Mouse (Mus musculus) layer of hippocampus, adult 2 months (tissue): Measurements from ENCODE around the gene Olfr724. TPM values are rescaled to one million over a fixed set of nuclear protein-coding genes. Genes with fewer than 3 reads are reported as not detected.
"Not testable (repeated sequence)": the region's sequence is repeated elsewhere in the genome, so short reads cannot be mapped to it uniquely, and the experiment has no call there.

ENCODE experiments used
- DNase-seq, 2 experiments: peaks; one replicate each; pipeline ENCODE4 v3.0.0; 2022; ENCODE audit warnings: low spot score in 2 of 2
- H3K27ac ChIP-seq: fragments of 200-600 bp; 2 replicates; pipeline ENCODE4 v1.8.1; 2022
- H3K4me3 ChIP-seq: fragments of 200-600 bp; 2 replicates; pipeline ENCODE4 v1.8.1; 2022; ENCODE audit warnings: mild to moderate bottlenecking
- CTCF ChIP-seq: fragments of 200-600 bp; conservative IDR thresholded peaks from 2 replicates; pipeline ENCODE4 v1.8.1; 2022; ENCODE audit warnings: antibody characterized with exemption, mild to moderate bottlenecking, moderate library complexity
- long read RNA-seq, 2 experiments: library from polyadenylated mRNA; stranded (forward); transcript quantifications; one replicate each; pipeline ENCODE4 v2.0.0; 2021; ENCODE audit warnings: borderline mapping rate in 2 of 2
- total RNA-seq, 2 experiments: library from RNA; stranded (reverse); gene quantifications; 2 replicates each; pipeline ENCODE4 v1.2.3; 2021

Gene Olfr724
- total RNA-seq = not detected
- long read RNA-seq, experiment 1 = 0 reads
- long read RNA-seq, experiment 2 = 0 reads

- not testable (repeated sequence) for H3K4me3 ChIP-seq, H3K27ac ChIP-seq, DNase-seq
Measured at GRCm38 (mm10) chr14:49963174-49963573, at the start of gene Olfr724. Gene Olfr724, minus strand, starts transcription at chr14:49963274.

GRCm38 (mm10) chr14:49955890-49956289, 7.2 kb downstream of the Olfr724 start:
- no peak overlapping the region for H3K27ac ChIP-seq
- H3K4me3 ChIP-seq = no peak overlapping the region
- no peak for DNase-seq
- TF ChIP-seq CTCF = no peak

- not testable (repeated sequence) for DNase-seq, H3K27ac ChIP-seq, H3K4me3 ChIP-seq
Measured at GRCm38 (mm10) chr14:49931687-49932086, 31.4 kb downstream of the Olfr724 start, which contains the start of gene Olfr723. Gene Olfr723, minus strand, starts transcription at chr14:49931787.

Other genes starting within 250 kb of the Olfr724 start
- 10 to 100 TPM; 26.3 to 29.0 TPM for gene Armh4, start 179.9 kb downstream of the Olfr724 start, total RNA-seq
- gene Olfr722, start 61.3 kb downstream of the Olfr724 start, total RNA-seq = not detected
- gene Olfr723, start 31.5 kb downstream of the Olfr724 start, total RNA-seq = not detected
- not detected for gene Olfr725, start 77.1 kb upstream of the Olfr724 start, total RNA-seq
- not detected for gene Olfr726, start 127.7 kb upstream of the Olfr724 start, total RNA-seq
- gene Olfr727, start 159.9 kb upstream of the Olfr724 start, total RNA-seq = not detected
- gene Olfr728, start 179.4 kb upstream of the Olfr724 start, total RNA-seq = not detected
- gene Olfr729, start 189.6 kb upstream of the Olfr724 start, total RNA-seq = not detected
- not detected for gene Olfr730, start 224.9 kb upstream of the Olfr724 start, total RNA-seq